Mouse (Mus musculus): ENCODE data around the gene Dap. TPM values are rescaled to one million over a fixed set of nuclear protein-coding genes. Genes with fewer than 3 reads are reported as not detected.

Dap gene
- polyA plus RNA-seq, 1 experiment from 2014 or later: 41.9 TPM

DNA sequence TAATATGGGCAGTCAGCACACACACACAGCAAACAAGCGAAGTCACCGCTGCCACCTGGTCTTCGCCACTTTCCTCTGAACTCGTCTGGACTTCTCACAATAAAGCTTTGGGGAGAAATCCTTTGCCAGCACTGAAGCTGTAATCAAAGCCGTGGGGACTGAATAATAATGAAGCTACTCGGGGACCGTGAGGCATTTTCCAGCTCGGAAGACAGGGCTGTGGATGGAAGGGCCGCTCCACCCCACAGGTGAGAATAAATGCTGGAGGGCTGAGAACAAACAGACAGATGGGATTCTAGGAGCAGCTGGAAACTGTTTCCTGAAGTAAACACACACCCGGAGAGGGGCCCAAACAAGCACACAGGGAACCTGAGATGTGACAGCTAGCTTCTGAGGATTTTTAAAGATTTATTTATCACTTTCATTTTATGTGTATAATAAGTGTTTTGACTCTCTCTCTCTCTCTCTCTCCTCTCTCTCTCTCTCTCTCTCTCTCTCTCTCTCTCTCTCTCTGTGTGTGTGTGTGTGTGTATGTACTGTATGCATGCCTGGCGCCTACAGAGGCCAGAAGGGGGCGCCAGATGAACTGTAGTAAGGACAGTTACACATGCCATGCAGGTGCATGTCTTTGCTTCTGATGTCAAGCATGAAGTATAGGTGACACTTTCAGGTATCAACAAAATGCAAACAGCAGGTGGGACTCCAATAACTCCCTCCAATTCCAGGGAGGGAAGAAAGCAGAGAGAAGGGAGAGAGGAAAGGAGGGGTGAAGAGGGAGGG, 96.7 kb downstream of the Dap start:
- no peak overlapping the region for H3K4me3 ChIP-seq
- H3K27me3 ChIP-seq (ENCODE audit: insufficient read depth, poor library complexity, severe bottlenecking): no peaks in the 10 kb centered on the region
- no peak overlapping the region for H3K27ac ChIP-seq
- WGBS: 72% methylated on average over 12 of the region's 12 CpGs
- no peak for DNase-seq (ENCODE audit: low spot score)
- H3K4me1 ChIP-seq (replicated peaks): peaks cover 26% of the 10 kb centered on the region
- H3K9me3 ChIP-seq: peaks cover 5% of the 10 kb centered on the region; the same call in 1 of the 2 replicates
- no peaks in the 10 kb centered on the region for H3K36me3 ChIP-seq

GRCm38 (mm10) chr15:31323684-31324083, 99.6 kb downstream of the Dap start:
- 78% methylated on average over 4 of the region's 4 CpGs for WGBS
- no peaks in the 10 kb centered on the region for H3K36me3 ChIP-seq
- no peak overlapping the region for H3K4me3 ChIP-seq
- no peak overlapping the region for H3K27ac ChIP-seq
- H3K27me3 ChIP-seq (ENCODE audit: insufficient read depth, poor library complexity, severe bottlenecking): no peaks in the 10 kb centered on the region
- H3K4me1 ChIP-seq (replicated peaks): peaks cover 20% of the 10 kb centered on the region
- H3K9me3 ChIP-seq: no peaks in the 10 kb centered on the region
- no peak for DNase-seq (ENCODE audit: low spot score)

Other genes with a start within 250 kb of the Dap start
- 0.39 and 0.56 TPM in 2 replicates for gene Ankrd33b, start 143.4 kb downstream of the Dap start, polyA plus RNA-seq (2016; fragmentation: Nextera tagmentation; extraction: Ambion mirVana)
- gene Ropn1l, start 229.4 kb downstream of the Dap start, polyA plus RNA-seq (2016; fragmentation: Nextera tagmentation; extraction: Ambion mirVana): 3.4 and 4.5 TPM in 2 replicates